Mouse (Mus musculus): ENCODE results near the gene Kctd11.

DNA sequence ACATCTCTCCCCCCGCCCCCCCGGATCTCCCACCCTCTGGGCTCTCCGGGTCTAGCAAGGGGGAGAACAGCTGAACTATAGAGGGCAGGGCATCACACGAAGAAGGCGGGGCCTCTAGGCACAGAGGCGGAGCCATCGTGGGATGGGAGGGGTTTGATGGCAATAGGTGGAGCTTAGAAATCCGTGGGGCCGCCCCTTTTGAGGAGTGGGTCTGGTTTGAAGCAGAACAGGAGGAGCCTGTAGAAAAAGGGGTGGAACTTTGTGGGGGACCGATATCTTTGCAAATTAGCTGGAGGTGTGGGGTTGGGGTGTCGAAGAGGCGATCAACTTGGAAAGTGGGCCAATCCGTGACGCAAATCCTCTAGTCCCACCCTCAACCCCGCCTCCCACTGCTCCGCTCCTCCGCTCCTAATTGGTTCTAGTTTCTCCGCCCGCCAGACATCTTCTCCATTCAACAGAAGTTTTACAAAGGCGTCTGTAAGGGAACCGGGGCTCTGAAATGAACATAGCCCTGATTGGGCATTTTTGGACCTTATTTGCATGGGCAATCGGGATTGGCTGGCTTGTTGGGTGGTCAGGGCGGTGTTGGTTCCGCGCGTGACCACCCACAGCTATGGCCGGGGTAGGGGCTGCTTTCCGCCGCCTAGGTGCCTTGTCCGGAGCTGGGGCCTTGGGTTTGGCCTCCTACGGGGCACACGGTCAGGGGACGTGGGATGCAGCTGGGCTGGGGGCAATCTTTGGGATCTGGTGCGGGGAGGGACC lies 43.1 kb downstream of the Kctd11 start, which contains the start of gene Tmem256:
- no peak; the same call in 1 of the 2 replicates for TF ChIP-seq CTCF (IDR thresholded peaks at IDR 0.05; ENCODE audit: low read depth)
- peak; percentile 81 for TF ChIP-seq EP300 (optimal IDR thresholded peaks at IDR 0.05)

All from stomach, postnatal 0 days (tissue).